Mouse (Mus musculus) lung, adult 2 months (tissue): Measurements from ENCODE around the gene Cep112.

Experiments used
- CTCF ChIP-seq: fragments of 200-500 bp; IDR thresholded peaks from 2 replicates; pipeline ENCODE4 v1.5.1; 2011; ENCODE audit warnings: mild to moderate bottlenecking, low read length, control low read depth; ENCODE audit not compliant: insufficient read depth
- POLR2A ChIP-seq: fragments of 200-500 bp; IDR thresholded peaks from 2 replicates; pipeline ENCODE4 v1.6.1; 2011; ENCODE audit warnings: low read depth, mild to moderate bottlenecking, control low read depth, low read length, borderline replicate concordance; ENCODE audit errors: extremely low read depth

- TF ChIP-seq CTCF (no peak), POLR2A (no peak)
Observed at GRCm38 (mm10) chr11:108605301-108605700, 180.3 kb downstream of the Cep112 start.
